Mouse (Mus musculus) adrenal gland, postnatal 4 days (tissue): ENCODE results near the gene Apol11b. TPM values are rescaled to one million over a fixed set of nuclear protein-coding genes. Genes with fewer than 3 reads are reported as not detected.

Experiments
- total RNA-seq, 2 experiments: library from RNA; stranded (reverse); gene quantifications; 2 replicates each; pipeline ENCODE4 v1.2.3; 2021

Apol11b gene
- total RNA-seq, 2 experiments from 2014 or later: 0.59 to 0.90 TPM

Other genes with a start within 250 kb of the Apol11b start
- 1 to 10 TPM in 1 of 2 experiments, not detected in 1; 2.5 TPM for gene Apol7a, start 244.2 kb downstream of the Apol11b start, total RNA-seq
- gene Apol9a, start 232.2 kb downstream of the Apol11b start, total RNA-seq: under 1 TPM; 0.23 to 0.45 TPM
- not detected for gene Apol7b, start 195.8 kb downstream of the Apol11b start, total RNA-seq
- not detected for gene Apol10a, start 166.2 kb downstream of the Apol11b start, total RNA-seq
- gene Apol11a, start 135.0 kb downstream of the Apol11b start, total RNA-seq: not detected
- not detected for gene Apol7c, start 110.0 kb downstream of the Apol11b start, total RNA-seq
- not detected for gene 1700025B11Rik, start 81.4 kb downstream of the Apol11b start, total RNA-seq
- gene Apol10b, start 47.2 kb downstream of the Apol11b start, total RNA-seq: under 1 TPM in 1 of 2 experiments, not detected in 1; 0.14 TPM
- not detected for gene Gm36245, start 44.0 kb downstream of the Apol11b start, total RNA-seq
- under 1 TPM in 1 of 2 experiments, not detected in 1; 0.14 TPM for gene Apol7e, start 55.6 kb upstream of the Apol11b start, total RNA-seq
- gene Apol9b, start 85.8 kb upstream of the Apol11b start, total RNA-seq: under 1 TPM; 0.20 to 0.25 TPM
- gene Apol8, start 113.7 kb upstream of the Apol11b start, total RNA-seq: 1 to 10 TPM; 1.7 to 4.8 TPM
- 100 to 1,000 TPM; 251 to 311 TPM for gene Myh9, start 198.9 kb upstream of the Apol11b start, total RNA-seq